Mouse (Mus musculus) liver, postnatal 0 days (tissue): ENCODE measurements at regions not wholly inside any gene's neighbourhood (a gene's known extent, or its start where the extent isn't known, plus 50 kb on each side); places are given as distances from the start of the nearest gene placed in this dataset.

Source experiments
- CTCF ChIP-seq: sonication (generic); IDR thresholded peaks from 2 replicates; pipeline ENCODE4 v1.5.1; 2016; ENCODE audit warnings: antibody characterized with exemption, low read depth
- EP300 ChIP-seq: IDR thresholded peaks from 2 replicates; pipeline ENCODE4 v1.6.1; 2016; ENCODE audit warnings: antibody characterized with exemption, low read depth, mild to moderate bottlenecking

- TF ChIP-seq EP300 (no peak), CTCF (no peak)
These were observed 85.9 kb upstream of the Tmprss15 start for GRCm38 (mm10) chr16:79176832-79177243.
